Mouse (Mus musculus): Measurements from ENCODE around the gene Plcl1. TPM values are rescaled to one million over a fixed set of nuclear protein-coding genes. Genes with fewer than 3 reads are reported as not detected.

The Plcl1 gene
- total and polyA plus RNA-seq, 3 experiments, result not detected

- no peak for DNase-seq (ENCODE audit: low read depth, low spot score)
- TF ChIP-seq ELF1 (IDR thresholded peaks at IDR 0.05; ENCODE audit: low read depth, low read length) (no peak), ETS1 (IDR thresholded peaks at IDR 0.05; ENCODE audit: low read depth, low read length) (no peak), ZNF384 (IDR thresholded peaks at IDR 0.05; ENCODE audit: low read depth, low read length) (no peak), SIN3A (IDR thresholded peaks at IDR 0.05; ENCODE audit: low read length) (no peak), ZC3H11A (IDR thresholded peaks at IDR 0.05; ENCODE audit: low read depth, low read length) (no peak), ZMIZ1 (IDR thresholded peaks at IDR 0.05; ENCODE audit: low read depth, low read length) (no peak), UBTF (IDR thresholded peaks at IDR 0.05; ENCODE audit: borderline replicate concordance, insufficient read depth, low read depth, low read length) (no peak), CTCF (IDR thresholded peaks at IDR 0.05 in 2 of 3, conservative IDR thresholded peaks at IDR 0.05 in 1 of 3; ENCODE audit: control insufficient read depth in 1 of 3, insufficient read depth in 1 of 3, low read depth in 2 of 3, low read length in 3 of 3, poor library complexity in 1 of 3, severe bottlenecking in 1 of 3) (no peak), GATA1 (IDR thresholded peaks at IDR 0.05; ENCODE audit: low read depth, low read length) (no peak), NELFE (IDR thresholded peaks at IDR 0.05; ENCODE audit: low read depth, low read length) (no peak), POLR2AphosphoS2 (IDR thresholded peaks at IDR 0.05; ENCODE audit: low read length) (no peak), MAX (IDR thresholded peaks at IDR 0.05; ENCODE audit: low read length) (no peak), KAT2A (conservative IDR thresholded peaks at IDR 0.05; ENCODE audit: low read depth, low read length) (no peak), RCOR1 (IDR thresholded peaks at IDR 0.05; ENCODE audit: low read depth, low read length) (no peak), JUND (IDR thresholded peaks at IDR 0.05; ENCODE audit: low read depth, low read length) (no peak), POLR2A (IDR thresholded peaks at IDR 0.05; ENCODE audit: control insufficient read depth in 1 of 2, insufficient read depth in 1 of 2, low read depth in 1 of 2, low read length in 2 of 2, poor library complexity in 1 of 2) (no peak), USF1 (IDR thresholded peaks at IDR 0.05; ENCODE audit: low read depth, low read length) (no peak), TCF12 (IDR thresholded peaks at IDR 0.05; ENCODE audit: low read depth, low read length) (no peak)
- no peak overlapping the region for H3K9ac ChIP-seq (ENCODE audit: control insufficient read depth, low read depth, low read length, poor library complexity, severe bottlenecking)
- no peak overlapping the region for H3K4me3 ChIP-seq (ENCODE audit: control insufficient read depth in 1 of 2, insufficient read depth in 1 of 2, low read depth in 2 of 2, low read length in 2 of 2)
- H3K27ac ChIP-seq (ENCODE audit: control insufficient read depth, low read depth, low read length), result no peak overlapping the region
- no peaks in the 10 kb centered on the region for H3K9me3 ChIP-seq (replicated peaks; ENCODE audit: insufficient read depth, low read length)
- no peaks in the 10 kb centered on the region for H3K4me1 ChIP-seq (ENCODE audit: control insufficient read depth in 1 of 2, insufficient read depth in 2 of 2, low read length in 2 of 2)
- no peaks in the 10 kb centered on the region for H3K79me2 ChIP-seq (ENCODE audit: control insufficient read depth, insufficient read depth, low read length, poor library complexity)
- H3K36me3 ChIP-seq (ENCODE audit: control insufficient read depth in 1 of 2, insufficient read depth in 2 of 2, low read length in 2 of 2), result no peaks in the 10 kb centered on the region
- H3K27me3 ChIP-seq (ENCODE audit: control insufficient read depth in 1 of 2, insufficient read depth in 2 of 2, low read length in 2 of 2), result no peaks in the 10 kb centered on the region
Measured at GRCm38 (mm10) chr1:55509587-55509986, 103.9 kb downstream of the Plcl1 start.

- Histone ChIP-seq H3K4me3 (ENCODE audit: control insufficient read depth in 1 of 2, insufficient read depth in 1 of 2, low read depth in 2 of 2, low read length in 2 of 2) (no peak overlapping the region), H3K27me3 (ENCODE audit: control insufficient read depth in 1 of 2, insufficient read depth in 2 of 2, low read length in 2 of 2) (no peaks in the 10 kb centered on the region), H3K9ac (ENCODE audit: control insufficient read depth, low read depth, low read length, poor library complexity, severe bottlenecking) (no peak overlapping the region), H3K36me3 (ENCODE audit: control insufficient read depth in 1 of 2, insufficient read depth in 2 of 2, low read length in 2 of 2) (no peaks in the 10 kb centered on the region), H3K27ac (ENCODE audit: control insufficient read depth, low read depth, low read length) (no peak overlapping the region), H3K79me2 (ENCODE audit: control insufficient read depth, insufficient read depth, low read length, poor library complexity) (no peaks in the 10 kb centered on the region), H3K9me3 (replicated peaks; ENCODE audit: insufficient read depth, low read length) (no peaks in the 10 kb centered on the region), H3K4me1 (ENCODE audit: control insufficient read depth in 1 of 2, insufficient read depth in 2 of 2, low read length in 2 of 2) (no peaks in the 10 kb centered on the region)
- DNase-seq (ENCODE audit: low read depth, low spot score), result no peak
- no peak for TF ChIP-seq ZNF384 (IDR thresholded peaks at IDR 0.05; ENCODE audit: low read depth, low read length)
- TF ChIP-seq MXI1 (IDR thresholded peaks at IDR 0.05; ENCODE audit: low read depth, low read length), result no peak
- no peak for TF ChIP-seq USF2 (IDR thresholded peaks at IDR 0.05; ENCODE audit: borderline replicate concordance in 1 of 2, insufficient read depth in 1 of 2, low read depth in 1 of 2, low read length in 2 of 2)
- TF ChIP-seq POLR2AphosphoS5 (IDR thresholded peaks at IDR 0.05; ENCODE audit: borderline replicate concordance, low read depth, low read length), result no peak
- no peak for TF ChIP-seq EP300 (IDR thresholded peaks at IDR 0.05; ENCODE audit: low read depth in 1 of 2, low read length in 2 of 2)
- no peak for TF ChIP-seq CHD1 (IDR thresholded peaks at IDR 0.05; ENCODE audit: low read depth, low read length)
- TF ChIP-seq UBTF (IDR thresholded peaks at IDR 0.05; ENCODE audit: borderline replicate concordance, insufficient read depth, low read depth, low read length), result no peak
- no peak for TF ChIP-seq MAFK (IDR thresholded peaks at IDR 0.05; ENCODE audit: borderline replicate concordance, low read depth, low read length)
- TF ChIP-seq ZC3H11A (IDR thresholded peaks at IDR 0.05; ENCODE audit: low read depth, low read length), result no peak
- TF ChIP-seq TAL1 (IDR thresholded peaks at IDR 0.05; ENCODE audit: low read length), result no peak
- TF ChIP-seq MEF2A (IDR thresholded peaks at IDR 0.05; ENCODE audit: extremely low read depth, insufficient replicate concordance, low read depth, low read length, poor library complexity, severe bottlenecking), result no peak
- no peak for TF ChIP-seq GABPA (IDR thresholded peaks at IDR 0.05; ENCODE audit: low read depth, low read length)
- no peak for TF ChIP-seq POLR2A (IDR thresholded peaks at IDR 0.05; ENCODE audit: control insufficient read depth in 1 of 2, insufficient read depth in 1 of 2, low read depth in 1 of 2, low read length in 2 of 2, poor library complexity in 1 of 2)
- no peak for TF ChIP-seq NRF1 (IDR thresholded peaks at IDR 0.05; ENCODE audit: insufficient read depth, low read depth, low read length, poor library complexity, severe bottlenecking)
Measured at GRCm38 (mm10) chr1:55512165-55512564, 106.4 kb downstream of the Plcl1 start.

Data from MEL (cell line).